Mouse (Mus musculus): ENCODE data around the gene Upk3a. TPM values are rescaled to one million over a fixed set of nuclear protein-coding genes. Genes with fewer than 3 reads are reported as not detected.

Upk3a gene
- polyA plus RNA-seq, 1 experiment from 2014 or later = 1.1 TPM

- 94% methylated on average over 2 of the region's 2 CpGs for WGBS
- Histone ChIP-seq H3K9ac (ENCODE audit: low read depth, low read length) (no peak overlapping the region), H3K27ac (ENCODE audit: low read length) (no peak overlapping the region), H3K9me3 (replicated peaks; ENCODE audit: control insufficient read depth, low read length, poor library complexity, severe bottlenecking) (no peaks in the 10 kb centered on the region), H3K4me3 (ENCODE audit: low read depth, low read length) (no peak overlapping the region), H3K4me1 (ENCODE audit: control insufficient read depth, insufficient read depth, low read length) (no peaks in the 10 kb centered on the region), H3K36me3 (ENCODE audit: control insufficient read depth, insufficient read depth, low read length) (peaks cover 17% of the 10 kb centered on the region; the same call in 1 of the 2 replicates), H3K27me3 (ENCODE audit: control insufficient read depth, insufficient read depth, low read depth, low read length) (no peaks in the 10 kb centered on the region), H3K4me2 (ENCODE audit: low read length) (no peak overlapping the region)
- no peak for ATAC-seq
These were observed 46.5 kb downstream of the Upk3a start for GRCm38 (mm10) chr15:85063421-85063820.

GRCm38 (mm10) chr15:85070561-85070960 lies 53.6 kb downstream of the Upk3a start:
- ATAC-seq = no peak

More at GRCm38 (mm10) chr15:85070561-85070960, 53.6 kb downstream of the Upk3a start:
- Histone ChIP-seq H3K4me1 (ENCODE audit: control insufficient read depth, insufficient read depth, low read length) (no peaks in the 10 kb centered on the region), H3K4me3 (ENCODE audit: low read depth, low read length) (no peak overlapping the region), H3K36me3 (ENCODE audit: control insufficient read depth, insufficient read depth, low read length) (0 out of 2 replicates have a peak, but pooled peaks cover 3% of the 10 kb centered on the region), H3K4me2 (ENCODE audit: low read length) (no peak overlapping the region), H3K9me3 (replicated peaks; ENCODE audit: control insufficient read depth, low read length, poor library complexity, severe bottlenecking) (no peaks in the 10 kb centered on the region), H3K27ac (ENCODE audit: low read length) (no peak overlapping the region), H3K27me3 (ENCODE audit: control insufficient read depth, insufficient read depth, low read depth, low read length) (no peaks in the 10 kb centered on the region), H3K9ac (ENCODE audit: low read depth, low read length) (no peak overlapping the region)
- 35% methylated on average over 2 of the region's 2 CpGs for WGBS

Other genes starting within 250 kb of the Upk3a start
- gene Phf21b, start 161.1 kb upstream of the Upk3a start, polyA plus RNA-seq (2015; fragmentation: Nextera tagmentation; extraction: Ambion mirVana) = 3.5 and 4.3 TPM in 2 replicates
- 0.87 and 0.90 TPM in 2 replicates for gene Gm29666, start 97.1 kb upstream of the Upk3a start, polyA plus RNA-seq (2015; fragmentation: Nextera tagmentation; extraction: Ambion mirVana)
- 24.2 and 27.9 TPM in 2 replicates for gene Nup50, start 93.7 kb upstream of the Upk3a start, polyA plus RNA-seq (2015; fragmentation: Nextera tagmentation; extraction: Ambion mirVana)
- gene 5031439G07Rik, start 28.6 kb upstream of the Upk3a start, polyA plus RNA-seq (2015; fragmentation: Nextera tagmentation; extraction: Ambion mirVana) = 24.5 and 25.9 TPM in 2 replicates
- gene Fam118a, start 11.8 kb downstream of the Upk3a start, polyA plus RNA-seq (2015; fragmentation: Nextera tagmentation; extraction: Ambion mirVana) = 28.5 and 34.7 TPM in 2 replicates
- gene Smc1b, start 114.8 kb downstream of the Upk3a start, polyA plus RNA-seq (2015; fragmentation: Nextera tagmentation; extraction: Ambion mirVana) = 0.15 TPM in 2 replicates
- gene Ribc2, start 114.9 kb downstream of the Upk3a start, polyA plus RNA-seq (2015; fragmentation: Nextera tagmentation; extraction: Ambion mirVana) = 0.78 and 1.4 TPM in 2 replicates
- gene Fbln1, start 188.8 kb downstream of the Upk3a start, polyA plus RNA-seq (2015; fragmentation: Nextera tagmentation; extraction: Ambion mirVana) = 38.9 and 41.1 TPM in 2 replicates